Mouse (Mus musculus) intestine, embryonic 15.5 days (tissue): ENCODE measurements around the gene Klhl22. TPM values are rescaled to one million over a fixed set of nuclear protein-coding genes. Genes with fewer than 3 reads are reported as not detected.

Source experiments
- ATAC-seq: fragments of 200-750 bp; cut with Nextera tagmentation; 2 replicates; pipeline ENCODE4 v1.8.0; 2017; ENCODE audit warnings: moderate TSS enrichment, moderate library complexity
- H3K27ac ChIP-seq: fragments of 300-500 bp; sonication (generic); 2 replicates; pipeline ENCODE4 v1.5.1; 2015; ENCODE audit warnings: mild to moderate bottlenecking, inconsistent platforms
- H3K27me3 ChIP-seq: fragments of 300-500 bp; sonication (generic); replicated peaks from 2 replicates; pipeline ENCODE4 v1.6.1; 2015; ENCODE audit warnings: inconsistent platforms
- H3K36me3 ChIP-seq: fragments of 300-500 bp; sonication (generic); 2 replicates; pipeline ENCODE4 v1.6.1; 2015; ENCODE audit warnings: inconsistent platforms
- H3K4me1 ChIP-seq: fragments of 300-500 bp; sonication (generic); replicated peaks from 2 replicates; pipeline ENCODE4 v1.6.1; 2015; ENCODE audit warnings: inconsistent platforms
- H3K4me2 ChIP-seq: fragments of 300-500 bp; sonication (generic); replicated peaks from 2 replicates; pipeline ENCODE4 v1.6.1; 2015; ENCODE audit warnings: mild to moderate bottlenecking, inconsistent platforms
- H3K4me3 ChIP-seq: fragments of 300-500 bp; sonication (generic); replicated peaks from 2 replicates; pipeline ENCODE4 v1.5.1; 2015; ENCODE audit warnings: inconsistent platforms
- H3K9ac ChIP-seq: fragments of 300-500 bp; sonication (generic); 2 replicates; pipeline ENCODE4 v1.6.1; 2015; ENCODE audit warnings: inconsistent platforms
- H3K9me3 ChIP-seq: fragments of 300-500 bp; sonication (generic); 2 replicates; pipeline ENCODE4 v1.6.1; 2016; ENCODE audit warnings: inconsistent platforms
- WGBS: fragments of 180-500 bp; shearing (Covaris S2); methylation state at CpG from one replicate; pipeline ENCODE4 v1.1.7; 2015; 5-methylcytosine and 5-hydroxymethylcytosine counted together
- polyA plus RNA-seq: library from polyadenylated mRNA; unstranded; fragments of >200 nt; fragmentation: Nextera tagmentation; extraction: Ambion mirVana; gene quantifications from 2 replicates; pipeline ENCODE4 v1.2.1, GENCODE M21; 2015

Klhl22 gene
- polyA plus RNA-seq, 1 experiment from 2014 or later, result 52.3 TPM

- no peak overlapping the region for H3K4me2 ChIP-seq
- H3K9ac ChIP-seq, result no peak overlapping the region
- H3K36me3 ChIP-seq, result no peaks in the 10 kb centered on the region
- WGBS, result 74% methylated on average over 10 of the region's 10 CpGs
- no peak overlapping the region for H3K4me3 ChIP-seq
- H3K9me3 ChIP-seq, result no peaks in the 10 kb centered on the region
- peaks cover 12% of the 10 kb centered on the region for H3K4me1 ChIP-seq
- H3K27ac ChIP-seq, result no peak overlapping the region
- ATAC-seq, result no peak
- peaks cover 55% of the 10 kb centered on the region for H3K27me3 ChIP-seq
Observed at GRCm38 (mm10) chr16:17830385-17831178, 71.2 kb downstream of the Klhl22 start.

DNA sequence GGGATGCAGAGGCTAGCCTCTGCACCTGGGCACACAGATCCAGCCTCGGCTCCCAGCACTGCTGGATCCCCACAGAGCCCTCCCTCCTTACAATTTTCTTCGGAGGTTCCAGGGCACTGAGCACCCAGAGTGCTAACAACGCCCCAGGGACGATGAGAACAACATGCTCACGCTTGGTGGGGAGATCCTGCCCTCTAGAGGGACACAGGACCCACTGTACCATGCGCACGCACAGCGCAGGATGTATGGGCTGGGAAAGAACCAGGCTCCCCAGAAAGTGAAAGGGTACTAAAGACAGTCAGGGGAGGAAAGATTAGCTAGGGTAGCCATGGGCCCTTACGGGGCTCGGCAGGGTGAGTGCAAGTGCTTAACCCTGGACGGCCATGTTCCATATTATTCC, 72.4 kb downstream of the Klhl22 start:
- Histone ChIP-seq H3K27ac (no peak overlapping the region), H3K4me1 (peaks cover 12% of the 10 kb centered on the region), H3K4me3 (no peak overlapping the region), H3K27me3 (peaks cover 64% of the 10 kb centered on the region), H3K9me3 (no peaks in the 10 kb centered on the region), H3K36me3 (no peaks in the 10 kb centered on the region), H3K4me2 (no peak overlapping the region), H3K9ac (no peak overlapping the region)
- no peak for ATAC-seq
- 19% methylated on average over 11 of the region's 11 CpGs for WGBS

DNA sequence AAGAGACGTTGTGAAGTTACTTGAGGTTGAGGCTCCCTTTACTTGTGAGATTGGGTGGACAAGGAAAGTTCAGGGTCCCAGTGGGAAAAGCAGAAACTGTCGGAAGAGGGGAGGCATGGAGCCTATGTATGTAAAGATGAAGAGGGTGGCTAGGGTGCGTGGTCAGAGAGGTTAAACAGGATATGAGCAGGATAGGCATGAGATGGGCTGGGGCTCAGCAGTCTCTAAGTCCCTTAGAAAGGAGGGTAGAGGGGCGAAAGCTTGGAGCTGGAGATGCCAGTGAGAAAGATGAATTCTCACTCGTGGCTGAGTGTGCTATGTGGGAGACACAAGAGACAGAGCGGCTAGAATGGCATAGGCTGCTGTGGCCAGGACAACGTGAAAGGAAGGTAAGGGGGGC, 73.4 kb downstream of the Klhl22 start, which contains the start of gene B830017H08Rik:
Gene B830017H08Rik, plus strand, starts transcription at position 301 of the 400 bp plus-strand sequence.
- Histone ChIP-seq H3K4me1 (peaks cover 12% of the 10 kb centered on the region), H3K9me3 (no peaks in the 10 kb centered on the region), H3K4me3 (peak within 1 kb of the TSS; percentile 57), H3K36me3 (no peaks in the 10 kb centered on the region), H3K27ac (no peak within 1 kb of the TSS), H3K4me2 (peak within 1 kb of the TSS; percentile 97), H3K9ac (peak within 1 kb of the TSS; percentile 52), H3K27me3 (peaks cover 71% of the 10 kb centered on the region)
- ATAC-seq, result no peak
- 28% methylated on average over 7 of the region's 7 CpGs for WGBS

- peaks cover 71% of the 10 kb centered on the region for H3K27me3 ChIP-seq
- peaks cover 12% of the 10 kb centered on the region for H3K4me1 ChIP-seq
- peak overlapping the region; percentile 57 for H3K4me3 ChIP-seq
- peak overlapping the region; percentile 97 for H3K4me2 ChIP-seq
- H3K27ac ChIP-seq, result no peak overlapping the region
- no peaks in the 10 kb centered on the region for H3K36me3 ChIP-seq
- peak; percentile 58 for ATAC-seq
- under 1% methylated on average over 37 of the region's 37 CpGs for WGBS
- H3K9me3 ChIP-seq, result no peaks in the 10 kb centered on the region
- H3K9ac ChIP-seq, result peak overlapping the region; percentile 52
Observed at GRCm38 (mm10) chr16:17833321-17833680, 73.9 kb downstream of the Klhl22 start.

- peak; percentile 60 for ATAC-seq
- Histone ChIP-seq H3K4me3 (peak overlapping the region; percentile 57), H3K27me3 (peaks cover 74% of the 10 kb centered on the region), H3K4me2 (peak overlapping the region; percentile 97), H3K36me3 (no peaks in the 10 kb centered on the region), H3K27ac (no peak overlapping the region), H3K9ac (peak overlapping the region; percentile 52), H3K4me1 (peaks cover 12% of the 10 kb centered on the region), H3K9me3 (no peaks in the 10 kb centered on the region)
- WGBS, result under 1% methylated on average over 97 of the region's 103 CpGs
Observed at GRCm38 (mm10) chr16:17833681-17834399, 74.4 kb downstream of the Klhl22 start.

DNA sequence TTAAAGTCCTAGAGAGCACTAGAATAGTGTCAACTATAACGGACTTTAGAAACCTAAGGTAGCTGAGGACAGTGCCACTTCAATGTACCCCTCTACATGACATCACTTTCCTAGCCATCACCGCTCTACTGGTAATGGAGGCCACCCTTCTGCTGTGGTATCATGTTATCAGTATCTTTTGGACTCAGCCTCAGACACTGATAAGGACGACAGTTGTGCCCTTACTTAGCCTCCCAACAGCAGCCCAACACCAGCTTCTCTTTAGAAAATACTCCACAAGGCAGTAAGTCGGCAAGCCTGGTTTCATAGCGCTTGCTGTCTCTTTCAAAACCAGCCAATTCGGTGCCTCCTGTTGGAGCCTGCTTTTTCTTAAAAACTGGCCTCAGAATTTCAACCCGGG, 75.1 kb downstream of the Klhl22 start:
- Histone ChIP-seq H3K4me3 (peak overlapping the region; percentile 57), H3K36me3 (no peaks in the 10 kb centered on the region), H3K27ac (no peak overlapping the region), H3K4me1 (peaks cover 12% of the 10 kb centered on the region), H3K9ac (no peak overlapping the region), H3K4me2 (peak overlapping the region; percentile 97), H3K9me3 (no peaks in the 10 kb centered on the region), H3K27me3 (peaks cover 74% of the 10 kb centered on the region)
- WGBS, result 55% methylated on average over 7 of the region's 7 CpGs
- ATAC-seq, result no peak

GRCm38 (mm10) chr16:17835481-17835880, 76.1 kb downstream of the Klhl22 start:
- no peak overlapping the region for H3K4me3 ChIP-seq
- WGBS, result 39% methylated on average over 13 of the region's 13 CpGs
- ATAC-seq, result no peak

DNA sequence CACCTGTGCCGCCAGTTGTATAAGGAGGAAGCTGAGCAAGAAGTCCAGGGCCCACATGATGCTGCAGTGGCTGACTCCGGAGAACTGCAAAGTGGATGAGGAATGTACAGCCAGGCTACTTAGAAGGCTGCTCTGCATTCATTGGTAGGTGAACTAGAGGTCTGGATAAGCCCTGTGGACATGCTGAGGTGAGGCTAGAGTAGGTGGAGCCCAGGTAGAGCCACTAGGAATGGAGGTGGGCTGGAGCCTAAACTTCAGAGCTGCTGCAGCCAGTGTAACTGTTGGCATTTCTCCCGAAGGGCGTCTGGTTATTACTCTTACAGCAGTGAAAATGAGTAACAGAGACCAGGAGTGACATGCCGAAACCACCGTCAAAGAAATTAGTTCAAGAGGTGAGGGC, 78.6 kb downstream of the Klhl22 start, which contains the start of gene Car15:
Gene Car15, minus strand, starts transcription at position 314 of the 400 bp plus-strand sequence.
- H3K9ac ChIP-seq, result no peak within 1 kb of the TSS
- H3K27me3 ChIP-seq, result peaks cover 44% of the 10 kb centered on the region
- H3K9me3 ChIP-seq, result no peaks in the 10 kb centered on the region
- H3K27ac ChIP-seq, result no peak within 1 kb of the TSS
- H3K4me3 ChIP-seq, result no peak within 1 kb of the TSS
- H3K4me2 ChIP-seq, result no peak within 1 kb of the TSS
- H3K36me3 ChIP-seq, result peaks cover 23% of the 10 kb centered on the region
- WGBS, result 72% methylated on average over 6 of the region's 6 CpGs
- ATAC-seq, result no peak
- H3K4me1 ChIP-seq, result peaks cover 10% of the 10 kb centered on the region

More at GRCm38 (mm10) chr16:17835481-17835880, 76.1 kb downstream of the Klhl22 start:
- Histone ChIP-seq H3K9ac (no peak overlapping the region), H3K27me3 (peaks cover 70% of the 10 kb centered on the region), H3K4me2 (no peak overlapping the region), H3K27ac (no peak overlapping the region), H3K9me3 (no peaks in the 10 kb centered on the region), H3K36me3 (peaks cover 2% of the 10 kb centered on the region; the same call in 1 of the 2 replicates), H3K4me1 (peaks cover 12% of the 10 kb centered on the region)

DNA sequence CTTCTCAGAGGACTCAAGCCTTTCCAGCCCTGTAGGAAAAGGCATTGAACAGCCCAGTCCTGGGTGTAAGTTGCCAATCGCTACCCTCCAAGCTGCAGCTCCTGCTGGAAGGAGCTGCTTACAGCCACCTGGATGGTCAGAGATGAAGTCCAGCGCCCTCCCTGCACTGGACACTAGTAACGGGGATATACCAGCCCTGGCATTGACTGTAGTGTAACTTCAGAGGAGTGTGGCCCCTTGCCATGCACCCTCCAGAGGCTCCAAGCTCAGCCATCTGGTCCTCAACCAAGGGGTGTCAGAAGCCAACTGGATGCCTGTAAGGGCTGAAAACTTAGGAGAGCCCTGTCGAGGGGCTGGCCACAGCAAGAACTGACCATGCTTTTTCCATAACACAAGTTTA, 80.6 kb downstream of the Klhl22 start:
- no peak overlapping the region for H3K4me3 ChIP-seq
- H3K27ac ChIP-seq, result no peak overlapping the region
- H3K36me3 ChIP-seq, result peaks cover 42% of the 10 kb centered on the region
- no peak overlapping the region for H3K9ac ChIP-seq
- H3K4me1 ChIP-seq, result no peaks in the 10 kb centered on the region
- H3K4me2 ChIP-seq, result no peak overlapping the region
- H3K27me3 ChIP-seq, result peaks cover 25% of the 10 kb centered on the region
- no peak for ATAC-seq
- WGBS, result 86% methylated on average over 4 of the region's 4 CpGs
- no peaks in the 10 kb centered on the region for H3K9me3 ChIP-seq

DNA sequence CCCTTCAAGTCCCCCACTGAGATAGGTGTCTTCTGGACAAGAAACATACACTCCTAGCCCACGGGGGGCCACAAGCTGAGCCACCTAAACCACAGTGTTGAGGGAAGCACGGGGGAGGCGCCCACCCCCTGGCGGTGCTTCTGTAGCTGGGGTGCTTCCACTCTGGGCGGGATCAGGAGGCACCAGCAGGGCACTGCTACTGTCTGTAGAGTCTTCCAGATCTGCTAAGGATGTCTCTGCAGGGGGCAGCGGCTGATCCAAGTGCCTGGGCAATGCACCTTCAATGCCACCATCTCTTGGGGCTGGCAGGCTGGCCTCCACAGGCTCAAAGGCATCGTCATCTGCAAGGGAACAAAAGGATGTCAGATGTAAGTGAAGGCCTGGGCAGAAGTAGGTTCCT, 83.0 kb downstream of the Klhl22 start:
- H3K9ac ChIP-seq, result no peak overlapping the region
- WGBS, result 93% methylated on average over 7 of the region's 7 CpGs
- H3K27me3 ChIP-seq, result 0 out of 2 replicates have a peak, but pooled peaks cover 3% of the 10 kb centered on the region
- no peak overlapping the region for H3K4me2 ChIP-seq
- no peak overlapping the region for H3K27ac ChIP-seq
- H3K36me3 ChIP-seq, result peaks cover 56% of the 10 kb centered on the region
- H3K4me3 ChIP-seq, result no peak overlapping the region
- H3K4me1 ChIP-seq, result no peaks in the 10 kb centered on the region
- no peak for ATAC-seq
- no peaks in the 10 kb centered on the region for H3K9me3 ChIP-seq
